Mouse (Mus musculus) Muller cell, postnatal 12 days (primary cell): Measurements from ENCODE around the gene Trpv4.

ENCODE experiments used
- DNase-seq: peaks from one replicate; pipeline ENCODE4 v3.0.0-alpha.2; 2015; ENCODE audit errors: inconsistent ontology term

Gene Trpv4

GRCm38 (mm10) chr5:114658255-114658654, at the start of gene Trpv4:
TSS of gene Trpv4 (minus strand) at chr5:114658421.
- DNase-seq = peak; percentile 73

GRCm38 (mm10) chr5:114707265-114708068, 49.2 kb upstream of the Trpv4 start, which contains the start of gene Tchp:
TSS of gene Tchp (plus strand) at chr5:114707760.
- DNase-seq = peak; percentile 93

DNA sequence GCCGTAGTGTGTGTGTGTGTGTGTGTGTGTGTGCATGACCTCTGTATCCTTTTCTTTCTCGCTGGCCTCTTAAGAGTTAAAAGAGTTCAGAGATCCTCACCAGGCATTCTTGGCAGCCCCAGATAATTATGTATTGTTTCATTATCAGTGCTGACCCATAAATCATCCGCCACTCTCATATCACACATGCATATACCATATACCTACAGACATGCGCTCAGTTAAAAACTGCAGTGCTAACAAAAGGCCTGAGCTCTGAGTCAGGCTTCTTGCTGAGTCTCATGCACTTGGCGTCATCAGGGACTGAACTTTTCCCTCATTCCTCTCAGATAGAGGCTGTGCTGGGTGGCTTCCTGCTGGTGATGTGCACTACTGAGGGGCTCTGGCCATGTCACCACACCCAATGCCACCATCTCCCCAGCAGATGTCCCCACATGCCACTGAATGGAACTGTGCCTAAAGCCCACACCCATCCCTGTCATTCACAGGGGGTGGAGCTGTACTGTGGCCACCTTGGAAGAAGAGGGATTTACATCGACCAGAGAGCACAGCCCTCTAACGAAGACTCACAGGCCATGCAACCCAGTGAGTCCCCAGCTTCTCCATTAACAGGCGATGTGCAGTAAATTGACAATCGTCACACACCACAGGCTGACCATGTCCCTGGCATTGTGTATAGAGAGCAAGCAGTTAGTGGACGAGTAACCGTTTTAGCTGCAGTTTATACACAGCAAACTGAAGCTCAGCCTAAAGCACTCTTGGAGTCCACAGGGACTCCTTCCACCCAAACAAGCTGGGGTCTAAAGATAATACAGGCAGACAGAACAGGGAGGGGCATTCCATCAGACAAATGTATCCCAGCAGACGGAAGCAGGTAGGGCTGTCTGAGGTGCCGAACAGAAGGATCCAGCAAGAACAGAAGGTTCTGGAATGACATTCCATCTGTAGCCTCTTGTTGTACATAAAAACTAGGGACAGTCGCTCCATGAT, 44.5 kb upstream of the Trpv4 start:
- DNase-seq = peak; percentile 27

- no peak for DNase-seq
These were observed 40.8 kb upstream of the Trpv4 start for GRCm38 (mm10) chr5:114699015-114699414.

- peak; percentile 62 for DNase-seq
These were observed 40.0 kb upstream of the Trpv4 start for GRCm38 (mm10) chr5:114698044-114698746.

- DNase-seq = no peak
These were observed 38.7 kb upstream of the Trpv4 start for GRCm38 (mm10) chr5:114696939-114697338.

DNA sequence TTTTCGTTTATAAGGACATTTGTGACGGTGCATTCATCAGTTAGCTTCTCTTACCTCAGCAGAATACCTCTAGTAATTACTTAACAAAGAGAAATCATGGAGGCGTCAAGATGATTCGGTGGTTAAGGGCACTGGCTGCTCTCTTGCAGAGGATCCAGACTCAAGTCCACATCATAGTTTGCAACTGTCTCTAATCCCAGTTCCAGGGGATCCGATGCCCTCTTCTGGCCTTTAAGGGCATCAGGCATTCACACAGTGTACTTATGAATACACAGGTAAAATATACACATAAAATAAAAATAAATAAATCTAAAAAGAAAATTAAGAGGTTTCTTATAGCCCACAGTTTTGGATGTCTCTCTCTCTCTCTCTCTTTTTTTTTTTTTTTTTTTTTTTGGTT, 37.6 kb upstream of the Trpv4 start:
- DNase-seq = no peak

- DNase-seq = peak; percentile 97
These were observed 32.7 kb upstream of the Trpv4 start, which contains the start of gene Gltp for GRCm38 (mm10) chr5:114690633-114691567. TSS of gene Gltp (minus strand) at chr5:114690984.

DNA sequence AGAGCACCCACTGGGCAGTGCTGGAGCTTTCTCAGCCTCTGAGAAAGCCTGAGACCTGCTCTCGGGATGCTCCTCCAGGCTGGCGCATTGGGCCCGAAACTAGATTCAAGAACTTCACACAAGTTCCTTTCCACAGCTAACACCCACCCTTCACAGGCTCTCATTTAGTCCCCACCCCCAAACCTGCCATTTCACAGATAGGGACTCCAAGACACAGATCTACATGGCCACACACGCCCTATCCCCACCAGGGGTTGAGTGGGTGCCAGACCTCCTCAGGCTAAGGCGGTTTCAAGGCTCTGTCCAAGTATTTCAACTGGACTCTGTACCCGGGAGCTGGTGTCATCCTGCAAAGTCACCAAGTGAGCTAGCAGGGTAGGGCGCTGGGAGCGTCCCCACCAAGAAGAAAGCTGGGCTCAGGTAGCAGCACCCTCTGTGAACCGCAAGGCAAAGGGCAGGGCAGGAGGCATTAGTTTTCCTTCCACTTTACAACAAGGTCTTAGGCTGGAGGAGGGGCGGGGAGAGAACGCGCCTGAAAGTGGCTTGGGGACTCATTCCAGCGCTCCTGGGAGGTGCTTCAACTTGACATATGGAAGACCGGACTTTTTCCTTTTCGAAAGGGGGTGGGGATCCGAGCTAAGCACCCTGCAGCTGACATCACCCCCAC, 31.6 kb upstream of the Trpv4 start:
- peak; percentile 49 for DNase-seq

- DNase-seq = no peak
These were observed 30.5 kb upstream of the Trpv4 start for GRCm38 (mm10) chr5:114688703-114689102.

- DNase-seq = no peak
These were observed 29.7 kb upstream of the Trpv4 start for GRCm38 (mm10) chr5:114687901-114688300.

DNA sequence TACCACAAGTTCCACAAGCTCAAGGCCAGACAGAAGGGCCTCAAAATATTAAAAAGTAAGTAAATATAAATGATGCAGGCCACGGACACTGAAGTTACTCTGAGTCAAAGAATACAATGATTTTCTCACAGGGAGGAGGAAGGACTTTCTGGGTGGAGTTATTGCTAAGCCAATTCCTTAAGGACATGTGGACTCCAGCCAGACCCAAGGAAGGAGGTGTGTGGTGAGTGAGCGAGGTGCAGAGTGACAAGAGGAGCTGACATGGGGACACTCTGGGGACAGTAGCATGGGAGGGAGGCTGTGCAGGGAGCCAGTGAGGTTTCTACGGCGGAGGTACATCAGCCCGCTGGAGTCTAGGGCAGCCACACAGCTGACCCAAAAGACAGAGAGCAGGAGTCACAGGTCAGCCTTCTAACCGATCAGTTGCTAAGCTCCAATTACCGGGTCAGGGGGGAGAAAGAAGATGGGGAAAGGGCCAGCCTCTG, 28.5 kb upstream of the Trpv4 start:
- DNase-seq = no peak

DNA sequence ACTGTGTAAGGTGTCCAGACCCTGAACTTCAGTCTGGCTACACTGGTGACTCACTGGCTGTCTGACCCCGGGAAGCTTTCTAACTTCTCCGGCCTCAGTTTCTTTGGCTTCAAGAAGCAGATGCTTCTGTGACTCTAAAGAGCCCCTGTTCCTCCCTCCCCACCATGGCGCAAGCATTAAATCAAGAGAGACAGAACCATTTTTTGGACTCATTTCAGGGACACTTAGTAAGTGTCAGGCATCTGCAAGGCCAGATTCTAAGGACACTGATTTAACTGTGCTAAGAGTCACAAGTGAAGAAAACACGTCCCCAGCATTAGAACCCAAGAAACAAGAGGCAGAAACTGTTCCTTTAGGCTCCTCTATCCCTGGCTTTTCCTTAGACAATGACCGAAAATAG, 27.8 kb upstream of the Trpv4 start:
- no peak for DNase-seq

GRCm38 (mm10) chr5:114681717-114682116, 23.5 kb upstream of the Trpv4 start:
- peak; percentile 51 for DNase-seq

- no peak for DNase-seq
These were observed 22.6 kb upstream of the Trpv4 start for GRCm38 (mm10) chr5:114680676-114681285.

GRCm38 (mm10) chr5:114679841-114680591, 21.8 kb upstream of the Trpv4 start:
- DNase-seq = peak; percentile 90

DNA sequence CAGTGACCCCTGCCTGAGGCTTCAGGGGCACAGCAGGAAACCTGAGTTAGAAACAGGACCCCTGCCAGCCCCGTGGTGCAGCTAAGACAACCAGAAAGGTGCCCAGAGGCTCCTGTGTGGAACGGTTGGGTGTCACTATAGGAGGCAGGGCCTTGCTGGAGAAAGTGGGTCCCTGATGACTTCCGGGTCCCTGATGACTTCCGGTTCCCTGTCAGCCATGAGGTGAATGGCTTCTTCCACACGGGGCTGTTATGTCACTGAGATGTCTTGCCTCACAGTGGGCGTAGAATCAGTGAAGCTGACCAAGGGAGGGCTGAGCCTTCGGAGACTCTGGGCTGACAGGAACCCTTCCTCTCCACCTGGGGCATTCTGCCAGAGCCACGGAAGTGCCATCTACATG, 16.4 kb upstream of the Trpv4 start:
- DNase-seq = no peak

DNA sequence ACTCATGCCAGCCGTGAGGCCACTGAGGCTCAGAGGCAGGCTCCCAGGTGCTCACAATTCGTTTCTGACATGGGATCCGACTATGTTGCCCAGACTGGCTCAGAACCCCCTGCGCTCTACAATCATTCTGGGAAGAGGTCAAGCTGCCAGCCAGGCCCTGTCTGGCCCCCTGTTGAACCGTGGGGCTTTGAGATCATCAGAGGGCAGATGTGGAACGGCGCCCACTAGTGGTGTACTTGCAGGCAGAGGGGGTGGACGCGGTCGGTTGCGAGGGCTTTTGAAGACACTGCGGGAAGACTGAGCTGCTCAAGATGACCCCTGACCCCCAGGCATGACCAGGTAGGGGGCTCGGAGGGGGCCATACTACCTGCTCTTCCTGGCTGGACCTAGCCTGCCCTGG, 14.9 kb upstream of the Trpv4 start:
- no peak for DNase-seq

DNA sequence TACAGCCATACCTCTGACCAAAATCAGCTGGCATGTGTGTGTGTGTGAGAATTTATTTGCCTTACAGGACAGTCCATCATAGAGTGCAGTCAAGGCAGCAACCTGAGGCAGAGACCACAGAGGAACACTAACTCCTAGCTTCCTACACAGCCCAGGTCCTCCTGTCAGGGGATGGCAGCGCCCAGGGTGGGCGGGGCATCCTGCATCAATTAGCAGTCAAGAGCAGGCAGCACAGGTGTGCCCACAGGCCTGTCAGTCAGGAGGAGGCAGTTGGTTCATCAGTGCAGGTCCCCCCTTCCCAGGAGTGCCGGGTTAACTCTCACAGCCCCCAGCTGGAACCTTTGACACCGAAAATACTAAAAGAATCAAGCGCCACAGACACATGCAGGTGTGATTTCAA, 10.8 kb upstream of the Trpv4 start:
- no peak for DNase-seq
